Mouse (Mus musculus) naive thymus-derived CD4-positive, alpha-beta T cell, adult 2 months (primary cell): ENCODE results near the gene Mecr.

Source experiments
- DNase-seq: peaks from one replicate; pipeline ENCODE4 v3.0.0-alpha.2; 2011; ENCODE audit warnings: low read depth

Gene Mecr

GRCm38 (mm10) chr4:131836351-131836881 lies 6.9 kb upstream of the Mecr start:
- DNase-seq: peak; percentile 18

GRCm38 (mm10) chr4:131836891-131837491 lies 6.3 kb upstream of the Mecr start:
- peak; percentile 46 for DNase-seq

GRCm38 (mm10) chr4:131837872-131838524 lies 5.3 kb upstream of the Mecr start, which contains the start of gene Ptpru:
Ptpru (minus strand) TSS chr4:131838288.
- DNase-seq: peak; percentile 90

GRCm38 (mm10) chr4:131845991-131846778 lies 2.9 kb downstream of the Mecr start:
- DNase-seq: no peak

- no peak for DNase-seq
Observed at GRCm38 (mm10) chr4:131848082-131848481, 4.8 kb downstream of the Mecr start.

- no peak for DNase-seq
Observed at GRCm38 (mm10) chr4:131849986-131850638, 6.8 kb downstream of the Mecr start.

- DNase-seq: no peak
Observed at GRCm38 (mm10) chr4:131854950-131855349, 11.7 kb downstream of the Mecr start.

GRCm38 (mm10) chr4:131860492-131861340 lies 17.4 kb downstream of the Mecr start:
- peak; percentile 88 for DNase-seq

- DNase-seq: no peak
Observed at GRCm38 (mm10) chr4:131861341-131861739, 18.1 kb downstream of the Mecr start.

GRCm38 (mm10) chr4:131872672-131873292 lies 29.5 kb downstream of the Mecr start:
- DNase-seq: no peak

- peak; percentile 97 for DNase-seq
Observed at GRCm38 (mm10) chr4:131873293-131874168, 30.3 kb downstream of the Mecr start, which contains the start of gene Srsf4. Srsf4 (plus strand) TSS chr4:131873617.

GRCm38 (mm10) chr4:131874169-131874536 lies 30.9 kb downstream of the Mecr start:
- DNase-seq: no peak

GRCm38 (mm10) chr4:131874567-131874966 lies 31.3 kb downstream of the Mecr start:
- DNase-seq: no peak

- DNase-seq: no peak
Observed at GRCm38 (mm10) chr4:131875242-131875641, 32.0 kb downstream of the Mecr start.

GRCm38 (mm10) chr4:131876836-131877235 lies 33.6 kb downstream of the Mecr start:
- no peak for DNase-seq

- DNase-seq: no peak
Observed at GRCm38 (mm10) chr4:131879692-131880091, 36.4 kb downstream of the Mecr start.

GRCm38 (mm10) chr4:131881306-131881705 lies 38.0 kb downstream of the Mecr start:
- DNase-seq: peak; percentile 25

GRCm38 (mm10) chr4:131883571-131883970 lies 40.3 kb downstream of the Mecr start:
- DNase-seq: no peak

- DNase-seq: no peak
Observed at GRCm38 (mm10) chr4:131885376-131885775, 42.1 kb downstream of the Mecr start.

GRCm38 (mm10) chr4:131888564-131888963 lies 45.3 kb downstream of the Mecr start:
- no peak for DNase-seq
